Mouse (Mus musculus): ENCODE results near the gene Aifm1.

Aifm1 gene

DNA sequence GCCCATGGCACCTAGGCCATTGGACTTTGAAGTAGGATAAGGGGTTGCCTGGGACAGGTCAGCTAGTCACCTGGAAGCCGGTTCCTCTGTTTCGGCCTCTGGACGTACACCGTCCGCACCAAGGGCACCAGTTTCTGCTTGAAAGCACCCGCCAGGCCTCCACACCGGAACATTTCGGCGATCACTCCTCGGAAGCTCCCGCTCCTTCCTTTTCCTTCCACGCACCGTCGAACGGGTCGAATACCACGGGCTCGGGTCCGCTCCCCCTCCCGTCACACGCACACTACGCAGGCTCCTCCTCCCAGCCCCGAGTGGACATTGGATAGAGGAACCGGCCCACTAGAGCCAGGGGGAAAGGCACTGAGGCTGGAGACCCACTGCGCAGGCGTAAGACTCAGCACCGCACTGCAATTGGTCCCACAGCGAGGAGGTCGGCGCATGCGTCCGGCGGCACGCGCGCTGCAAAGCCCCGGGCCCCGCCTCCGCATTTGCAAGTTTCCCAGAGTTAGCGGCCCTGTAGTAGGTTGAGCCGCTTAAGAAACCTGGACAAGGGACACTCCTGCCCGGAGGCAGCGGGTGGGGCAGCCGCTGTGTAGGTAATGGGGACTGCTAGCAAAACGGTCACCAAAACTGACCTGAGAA lies at the start of gene Aifm1:
Aifm1 (minus strand) TSS at position 398 of the 642 bp plus-strand sequence.
- peak; percentile 100 for ATAC-seq (ENCODE audit: insufficient number of reproducible peaks, low FRiP score, low TSS enrichment)

DNA sequence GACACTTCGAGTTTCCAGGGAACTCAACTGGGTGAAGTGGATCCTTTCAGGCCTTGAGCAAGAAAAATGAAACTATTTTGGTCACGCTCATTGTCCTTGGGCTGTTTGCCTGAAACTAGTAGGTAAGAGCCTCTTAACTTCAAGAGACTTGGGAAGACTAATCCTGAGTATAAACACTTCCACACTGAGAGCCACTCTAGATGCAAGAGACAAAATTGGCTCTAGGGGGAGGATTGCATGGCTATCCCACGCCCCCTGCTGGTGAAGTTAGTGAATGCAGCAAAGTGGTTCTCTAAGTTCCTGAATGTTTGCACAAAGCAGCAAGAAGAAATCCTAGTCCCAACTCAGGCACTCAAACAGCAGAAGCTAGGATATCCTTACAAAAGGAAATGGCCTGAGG lies 18.8 kb upstream of the Aifm1 start:
- ATAC-seq (ENCODE audit: insufficient number of reproducible peaks, low FRiP score, low TSS enrichment): peak; percentile 64

DNA sequence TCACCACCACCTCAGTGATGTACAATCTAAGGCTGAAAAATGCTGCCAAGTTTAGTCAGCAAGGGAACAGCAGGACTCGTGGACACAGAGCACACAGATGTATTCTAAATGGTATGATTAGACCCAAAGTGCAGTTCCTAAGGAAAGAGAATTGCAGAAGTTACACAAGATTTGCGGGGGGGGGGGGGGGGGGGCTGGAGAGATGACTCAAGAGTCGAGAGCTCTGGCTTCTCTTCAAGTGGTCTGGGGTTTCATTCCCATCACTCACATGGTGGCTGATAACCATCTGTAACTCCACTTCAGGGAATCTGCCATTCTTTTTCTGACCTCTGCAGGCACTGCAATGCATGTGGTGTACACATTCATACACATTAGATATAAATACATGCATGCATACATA lies 13.1 kb upstream of the Aifm1 start:
- no peak for ATAC-seq (ENCODE audit: insufficient number of reproducible peaks, low FRiP score, low TSS enrichment)

DNA sequence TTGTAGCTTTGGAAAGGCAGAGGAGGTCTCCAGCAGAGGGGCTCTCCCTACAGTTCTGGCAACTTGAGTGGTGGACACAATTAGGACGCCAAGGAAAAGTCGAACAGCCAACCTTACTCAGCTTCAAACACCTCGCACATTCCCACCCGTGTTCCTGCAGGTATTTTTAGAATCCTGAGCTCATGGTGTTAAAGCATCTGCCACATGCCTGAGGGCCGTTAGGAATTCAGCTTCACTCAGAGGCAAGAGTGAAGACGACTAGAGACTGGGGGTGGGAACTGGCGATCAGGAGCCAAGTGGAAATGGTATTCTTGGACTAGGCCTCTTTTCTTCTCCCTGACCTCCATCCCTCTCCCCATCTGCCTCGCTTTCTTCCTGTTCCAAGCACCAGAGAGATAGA lies 12.5 kb upstream of the Aifm1 start:
- ATAC-seq (ENCODE audit: insufficient number of reproducible peaks, low FRiP score, low TSS enrichment): peak; percentile 56; the same call in 1 of the 2 replicates

DNA sequence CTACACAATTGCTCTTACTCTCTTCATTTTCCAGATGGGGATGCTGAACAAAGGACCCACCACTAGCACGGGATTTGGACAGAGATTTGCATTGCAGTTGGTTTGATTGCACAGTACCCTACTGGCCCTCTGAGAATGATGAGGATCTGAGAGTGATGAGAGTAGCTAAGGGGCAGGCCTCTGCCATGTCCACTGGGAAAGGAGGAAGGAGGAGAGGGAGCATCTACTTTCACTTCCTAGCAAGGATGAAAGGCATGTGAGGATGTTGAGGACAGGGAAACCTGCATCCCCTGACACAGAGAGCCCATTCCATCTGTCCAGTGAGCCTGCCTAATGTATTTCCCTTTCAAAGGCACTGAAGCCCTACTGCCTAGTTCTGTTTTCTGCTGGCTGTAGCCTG lies 12.0 kb upstream of the Aifm1 start:
- ATAC-seq (ENCODE audit: insufficient number of reproducible peaks, low FRiP score, low TSS enrichment): no peak

DNA sequence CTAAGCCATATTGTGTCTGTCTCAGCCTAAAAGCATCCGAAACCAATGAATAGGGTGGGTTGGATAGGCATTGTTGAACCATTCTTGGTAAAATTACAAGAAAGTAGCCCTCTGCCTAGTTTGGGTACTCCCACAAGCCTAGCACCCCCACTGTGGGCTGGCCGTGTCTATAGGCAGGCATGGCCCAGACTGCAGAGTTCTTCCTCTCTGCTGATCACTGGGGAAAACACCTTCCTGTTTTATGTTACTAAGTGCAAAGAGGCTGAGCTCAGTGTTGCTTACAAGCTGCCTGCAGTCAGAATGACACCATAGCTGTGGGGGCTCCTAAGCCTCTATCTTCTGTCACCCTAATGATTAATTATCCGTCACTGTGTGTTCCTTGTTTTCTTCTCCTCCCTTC lies 10.1 kb upstream of the Aifm1 start:
- no peak for ATAC-seq (ENCODE audit: insufficient number of reproducible peaks, low FRiP score, low TSS enrichment)

DNA sequence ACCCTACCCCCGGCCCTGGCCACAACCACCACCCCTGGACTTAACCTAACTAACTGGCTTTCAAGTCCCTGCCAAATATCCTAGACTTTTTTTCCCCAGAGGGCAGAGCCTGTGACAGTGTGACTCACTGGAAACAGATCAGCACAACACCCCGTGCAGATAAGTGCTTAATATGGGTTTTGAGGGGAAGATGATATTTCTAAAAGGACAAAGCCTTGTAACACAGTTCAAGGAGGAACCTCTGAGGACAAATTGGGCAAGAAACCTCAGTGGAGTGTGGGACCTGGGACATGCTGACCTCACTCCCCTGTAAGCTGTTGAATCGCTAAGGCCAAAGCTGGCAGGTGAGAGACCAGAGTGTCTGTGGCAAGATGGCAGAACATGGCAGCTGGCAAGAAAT lies 8.3 kb upstream of the Aifm1 start:
- no peak for ATAC-seq (ENCODE audit: insufficient number of reproducible peaks, low FRiP score, low TSS enrichment)

DNA sequence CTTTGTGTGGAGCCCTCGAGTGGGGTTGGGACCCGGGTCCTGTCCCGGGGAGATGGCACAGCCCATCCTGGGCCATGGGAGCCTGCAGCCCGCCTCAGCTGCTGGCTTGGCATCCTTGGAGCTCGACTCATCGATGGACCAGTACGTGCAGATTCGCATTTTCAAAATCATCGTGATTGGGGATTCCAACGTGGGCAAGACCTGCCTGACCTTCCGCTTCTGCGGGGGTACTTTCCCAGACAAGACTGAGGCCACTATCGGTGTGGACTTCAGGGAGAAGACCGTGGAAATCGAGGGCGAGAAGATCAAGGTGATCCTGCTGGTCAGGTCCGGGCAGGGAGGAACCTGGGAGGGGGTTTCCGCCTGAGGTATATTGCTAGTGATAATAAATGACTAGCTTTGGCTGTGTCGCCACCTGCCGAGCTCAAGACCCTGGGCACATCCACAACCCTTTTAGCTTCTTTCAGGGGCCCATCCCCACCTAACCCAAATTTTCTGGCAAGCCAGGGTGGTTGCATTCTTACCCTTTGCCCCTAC lies 6.3 kb upstream of the Aifm1 start:
- no peak for ATAC-seq (ENCODE audit: insufficient number of reproducible peaks, low FRiP score, low TSS enrichment)

DNA sequence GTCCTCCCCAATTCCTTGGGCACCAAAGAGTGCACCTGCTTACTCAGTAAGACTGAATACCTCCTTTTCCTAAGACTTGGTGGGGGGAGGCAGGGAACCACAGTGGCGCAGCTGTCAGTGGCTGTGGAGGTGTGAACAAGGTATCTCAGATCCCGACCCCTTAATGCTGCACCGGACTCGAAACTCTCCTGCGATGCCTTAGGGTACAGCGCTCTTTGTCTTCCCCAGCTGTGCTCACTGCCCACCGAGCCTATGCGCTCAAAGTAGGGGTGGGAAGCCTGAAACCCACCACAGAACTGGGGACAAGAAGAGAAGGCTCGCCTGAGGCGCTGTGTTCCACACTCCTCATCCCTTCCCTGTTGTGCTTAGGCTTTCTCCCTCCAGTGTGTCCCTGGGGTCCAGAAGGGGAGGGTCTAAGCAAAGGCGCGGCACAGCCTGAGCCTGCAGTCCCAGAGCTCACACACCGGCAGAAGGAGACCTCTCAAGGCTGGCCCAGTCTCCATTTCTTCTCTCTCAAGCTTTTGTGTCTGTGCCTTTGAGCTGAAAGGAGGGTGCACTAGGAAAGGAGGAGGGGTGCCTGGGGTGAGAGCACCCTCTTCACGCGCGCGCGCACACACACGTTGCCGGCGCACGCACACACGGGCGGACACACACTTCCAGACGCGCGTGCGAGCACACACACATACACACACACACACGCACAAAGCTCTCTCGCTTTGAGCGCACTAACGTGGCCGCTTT lies 5.6 kb upstream of the Aifm1 start, which contains the start of gene Rab33a:
Rab33a (plus strand) TSS at position 478 of the 741 bp plus-strand sequence.
- ATAC-seq (ENCODE audit: insufficient number of reproducible peaks, low FRiP score, low TSS enrichment): peak; percentile 72

DNA sequence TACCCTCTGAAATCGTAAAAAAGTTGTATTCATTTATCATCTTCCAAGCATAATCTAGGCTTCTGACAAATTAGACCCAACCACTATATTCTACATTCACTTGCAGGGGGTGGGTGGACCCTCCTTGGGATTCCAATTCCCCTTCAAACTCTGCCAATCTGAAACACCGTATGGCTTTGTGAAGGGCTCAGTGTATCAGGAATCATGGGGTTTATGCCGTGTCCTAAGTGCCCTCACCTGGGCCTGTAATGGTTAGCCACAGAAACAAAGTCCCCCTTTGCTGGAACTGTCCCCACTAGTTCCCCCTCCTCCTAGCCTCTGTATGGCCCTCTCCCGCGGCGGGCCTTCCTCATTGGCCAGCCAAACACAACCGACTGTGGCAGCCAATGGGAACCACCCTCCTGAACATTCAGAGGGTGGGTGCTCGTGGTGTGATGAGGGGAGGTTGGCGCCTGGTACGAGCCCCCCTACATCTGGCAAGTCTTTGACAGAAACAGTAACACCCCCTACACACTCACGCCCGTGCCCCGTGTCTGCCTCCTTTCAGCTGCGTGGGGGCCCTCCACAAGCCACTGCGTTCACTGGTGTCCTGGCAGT lies 4.9 kb upstream of the Aifm1 start:
- ATAC-seq (ENCODE audit: insufficient number of reproducible peaks, low FRiP score, low TSS enrichment): peak; percentile 69

DNA sequence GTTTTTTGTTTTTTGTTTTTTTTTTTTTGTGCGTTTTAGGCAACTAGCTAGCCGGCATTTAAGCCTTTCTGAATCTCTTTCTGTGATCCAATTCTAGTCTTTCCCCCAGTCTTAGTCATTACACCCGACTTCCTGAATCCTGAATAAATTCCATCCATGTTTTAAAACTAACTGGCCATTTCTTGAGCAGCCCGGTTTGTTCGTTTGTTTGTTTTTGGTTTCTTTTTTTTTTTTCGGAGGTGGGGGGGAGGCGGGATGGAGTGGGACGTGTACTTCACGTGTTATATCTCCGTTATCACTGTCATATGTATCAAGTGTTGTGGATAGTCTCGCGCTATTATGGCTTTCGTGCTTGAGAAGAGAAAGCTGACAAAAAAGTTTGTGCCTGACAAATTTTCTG lies 461 bp upstream of the Aifm1 start:
- no peak for ATAC-seq (ENCODE audit: insufficient number of reproducible peaks, low FRiP score, low TSS enrichment)

DNA sequence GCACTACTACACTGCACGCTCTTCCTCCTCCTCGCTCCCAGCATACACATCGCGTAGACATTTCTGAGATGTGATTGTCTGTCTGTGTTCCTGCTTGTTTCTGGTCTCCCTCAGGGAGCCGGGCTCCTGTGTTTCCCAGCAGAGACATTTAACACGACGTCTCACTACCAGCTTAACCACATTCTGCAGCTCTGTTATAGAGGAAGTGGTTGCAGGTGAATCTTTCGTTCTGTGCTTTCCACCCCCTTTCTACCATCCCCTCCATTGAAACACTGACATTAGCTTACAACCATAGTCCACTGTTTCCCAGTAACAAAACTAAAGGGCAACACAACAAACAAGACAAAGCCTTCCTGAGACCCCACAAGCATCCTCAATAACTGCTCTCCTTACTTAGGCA lies 19.6 kb downstream of the Aifm1 start:
- no peak for ATAC-seq (ENCODE audit: insufficient number of reproducible peaks, low FRiP score, low TSS enrichment)

DNA sequence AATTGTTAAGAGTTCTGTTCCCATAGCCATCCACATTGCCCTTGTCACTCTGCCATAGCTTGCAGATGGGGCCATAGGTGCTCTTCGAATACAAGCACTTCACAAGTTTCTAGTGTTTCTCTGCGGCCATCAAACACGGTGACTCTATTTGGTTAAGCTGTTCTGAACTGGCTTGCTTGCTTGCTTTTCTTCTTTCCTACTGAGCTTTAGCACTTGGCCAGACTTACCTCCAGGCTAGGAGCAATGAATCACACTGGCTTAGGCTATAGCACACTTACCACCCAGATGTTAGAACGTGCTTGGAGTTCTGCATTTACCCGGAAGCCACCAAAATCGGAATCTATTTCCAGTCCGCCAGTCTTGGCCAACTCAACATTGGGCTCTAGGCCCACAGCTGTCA lies 31.7 kb downstream of the Aifm1 start:
- ATAC-seq (ENCODE audit: insufficient number of reproducible peaks, low FRiP score, low TSS enrichment): no peak

DNA sequence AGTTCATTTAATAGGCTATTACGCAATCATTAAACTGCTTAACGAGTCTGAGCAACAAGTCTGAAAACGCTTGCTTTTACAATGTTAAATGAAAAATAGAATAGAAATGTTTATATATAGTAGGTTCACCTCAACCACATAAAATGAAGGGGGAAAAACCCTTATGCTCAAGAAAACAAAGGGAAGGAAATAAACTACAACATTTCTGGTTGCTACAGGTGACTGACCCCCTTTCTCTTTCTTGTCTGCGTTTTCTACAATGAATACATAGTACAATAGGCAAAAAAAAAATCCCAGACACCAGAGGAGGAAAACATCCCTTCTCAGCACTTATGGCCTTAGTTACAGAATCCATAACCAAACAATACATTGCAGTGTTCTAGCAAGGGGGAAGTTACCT lies 32.3 kb downstream of the Aifm1 start:
- ATAC-seq (ENCODE audit: insufficient number of reproducible peaks, low FRiP score, low TSS enrichment): no peak

DNA sequence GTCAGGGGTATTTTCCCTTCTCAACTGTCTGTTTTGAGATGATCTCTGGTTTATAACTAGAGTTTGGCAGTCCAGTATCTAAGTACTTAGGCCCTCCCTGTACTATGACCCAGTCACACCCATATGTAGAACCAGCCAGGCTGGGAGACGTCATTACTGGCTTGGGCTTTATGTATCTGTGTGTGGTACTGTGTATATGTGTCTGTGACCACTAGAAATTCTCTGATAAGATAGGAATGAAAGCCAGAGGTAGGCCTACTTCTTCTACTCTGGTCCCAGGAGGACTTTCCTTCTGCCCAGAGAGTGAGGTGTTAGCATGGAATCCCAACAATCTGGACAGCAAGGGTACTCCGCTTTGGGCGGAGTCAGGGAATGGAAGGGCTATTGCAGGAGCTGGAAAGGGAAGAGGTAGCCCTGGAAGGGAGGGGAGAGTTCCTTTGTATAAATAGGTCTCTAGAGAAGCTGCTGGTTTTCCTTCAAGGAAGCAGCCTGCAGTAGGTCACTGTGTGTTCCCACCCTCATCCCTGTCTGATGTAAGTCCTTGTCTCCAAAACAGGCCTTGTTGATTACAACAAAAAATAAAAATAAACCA lies 45.9 kb downstream of the Aifm1 start:
- no peak for ATAC-seq (ENCODE audit: insufficient number of reproducible peaks, low FRiP score, low TSS enrichment)

DNA sequence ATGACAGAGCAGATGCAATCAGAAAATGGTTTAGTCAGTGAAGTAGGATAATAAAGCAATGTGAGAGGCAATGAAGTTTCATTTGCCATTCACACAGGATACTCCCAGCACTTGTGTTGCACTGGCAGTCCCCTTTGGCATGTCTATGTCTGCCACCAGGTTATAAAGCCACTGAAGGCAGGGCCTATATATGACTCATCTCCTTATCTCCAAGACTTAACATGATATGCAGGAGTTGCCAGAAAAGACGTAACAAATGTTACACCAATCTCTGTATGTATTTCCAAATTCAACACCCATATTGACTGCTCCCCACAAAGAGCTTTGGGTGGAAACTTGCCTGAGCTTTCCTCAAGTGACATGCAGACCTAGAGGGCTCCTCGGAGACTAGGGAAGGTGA lies 47.2 kb downstream of the Aifm1 start:
- no peak for ATAC-seq (ENCODE audit: insufficient number of reproducible peaks, low FRiP score, low TSS enrichment)

DNA sequence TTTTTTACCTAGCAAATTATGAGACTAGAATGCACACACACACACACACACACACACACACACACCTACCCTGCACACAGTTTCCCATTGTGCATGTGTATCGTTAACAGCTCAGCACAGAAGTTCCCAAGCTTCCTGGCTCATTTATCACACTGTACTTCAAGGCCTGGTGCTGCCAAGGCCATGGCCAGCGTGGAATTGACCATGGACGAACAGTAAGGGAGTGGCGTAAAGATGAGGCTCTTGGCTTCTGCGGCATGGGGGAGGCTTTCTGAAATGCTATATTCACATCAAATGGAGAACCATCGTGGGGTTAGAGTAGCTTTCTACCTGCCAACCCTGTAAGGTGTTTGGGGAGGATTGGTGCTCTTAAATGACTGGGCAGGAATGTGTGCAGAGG lies 48.9 kb downstream of the Aifm1 start:
- ATAC-seq (ENCODE audit: insufficient number of reproducible peaks, low FRiP score, low TSS enrichment): no peak

DNA sequence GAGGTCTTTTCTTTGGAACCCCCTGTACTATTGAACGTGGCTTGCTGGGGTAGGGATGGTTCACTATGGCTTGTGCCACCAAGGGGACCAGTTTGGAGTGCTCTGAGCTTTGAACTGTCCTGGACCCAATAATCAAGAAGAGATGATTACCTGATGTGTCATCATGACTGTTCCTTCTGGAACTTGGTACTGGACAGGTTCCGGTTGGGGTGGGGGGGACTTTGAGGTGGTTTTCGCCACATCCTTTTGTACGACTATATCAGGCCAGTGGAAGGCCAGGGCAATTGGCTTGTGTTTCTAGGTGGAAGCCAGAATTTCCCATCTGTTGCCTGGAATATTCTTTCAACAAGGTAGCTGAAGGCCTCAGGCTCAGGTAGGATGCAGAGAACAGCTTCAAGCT lies 49.7 kb downstream of the Aifm1 start:
- ATAC-seq (ENCODE audit: insufficient number of reproducible peaks, low FRiP score, low TSS enrichment): no peak

DNA sequence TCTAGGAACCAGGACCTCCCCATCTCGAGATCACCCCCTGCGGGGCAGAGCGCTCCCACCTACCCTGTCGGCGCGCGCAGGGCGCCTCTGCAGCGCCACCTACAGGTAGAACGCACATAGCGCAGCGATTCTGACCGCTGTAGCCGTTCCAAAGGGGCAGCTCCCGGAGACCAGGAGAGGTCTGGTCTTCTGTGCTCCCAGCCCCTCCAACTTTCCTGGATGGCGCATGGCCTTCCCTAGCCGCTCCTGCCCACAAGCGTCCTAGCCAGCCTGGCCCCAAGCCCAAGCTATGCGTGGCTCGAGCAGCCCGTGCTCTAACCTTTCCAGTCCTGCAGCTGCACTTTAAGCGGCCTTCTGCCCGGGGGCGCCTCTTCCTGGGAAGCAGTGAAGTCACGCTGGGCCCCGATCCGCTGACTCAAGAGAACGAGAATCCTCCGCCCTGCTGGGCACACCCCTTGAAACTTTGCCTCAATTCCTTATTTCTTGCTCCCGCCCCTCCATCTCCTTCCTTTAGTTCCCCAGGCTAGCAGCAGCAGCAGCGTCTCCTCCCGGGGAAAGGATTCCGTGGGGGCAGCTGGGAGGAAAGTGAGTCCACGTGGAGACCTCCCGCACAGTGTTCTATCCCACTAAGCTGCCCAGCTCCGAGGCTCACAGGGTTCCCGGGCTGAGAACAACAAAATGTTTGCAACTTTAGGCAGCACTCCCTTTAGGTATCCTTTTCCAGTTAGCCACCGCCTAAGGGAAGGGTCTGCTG lies 50.4 kb downstream of the Aifm1 start, which contains the start of gene Elf4:
Elf4 (minus strand) TSS at position 379 of the 754 bp plus-strand sequence.
- peak; percentile 56 for ATAC-seq (ENCODE audit: insufficient number of reproducible peaks, low FRiP score, low TSS enrichment)

DNA sequence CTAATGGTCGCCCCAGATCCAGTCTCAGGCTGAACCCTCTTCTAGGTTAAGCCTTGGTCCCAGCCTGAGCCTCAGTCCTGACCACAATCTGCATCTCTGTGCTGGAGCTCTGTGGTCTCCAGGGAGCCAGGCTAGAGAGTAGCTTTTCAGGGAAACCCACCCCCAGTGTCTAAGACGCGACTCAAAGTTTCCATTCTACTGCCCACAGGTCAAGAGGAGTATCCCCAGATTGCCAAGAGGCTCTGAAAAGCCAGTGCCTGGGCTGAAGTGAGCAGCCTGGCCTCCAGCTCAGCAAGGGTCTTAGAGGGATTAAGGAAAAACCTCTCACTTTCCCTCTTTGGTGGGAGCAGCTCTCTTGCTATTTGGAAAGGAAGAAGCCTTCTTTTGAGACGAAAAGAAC lies 51.1 kb downstream of the Aifm1 start:
- no peak for ATAC-seq (ENCODE audit: insufficient number of reproducible peaks, low FRiP score, low TSS enrichment)

Measured in cerebellum, adult (tissue).